Mouse (Mus musculus) activated CD4-positive, CD25-positive, alpha-beta regulatory T cell, adult 4 months (primary cell): ENCODE data around the gene Prmt8. TPM values are rescaled to one million over a fixed set of nuclear protein-coding genes. Genes with fewer than 3 reads are reported as not detected.

Experiments
- ATAC-seq: one replicate; pipeline ENCODE4 v1.8.0; 2017
- polyA plus RNA-seq, 2 experiments: library from polyadenylated mRNA; unstranded; fragments of 100-300 nt; shearing (Covaris generic); gene quantifications; one replicate each; pipeline ENCODE4 v1.2.1; 2017

The Prmt8 gene
- polyA plus RNA-seq, 2 experiments from 2014 or later: not detected

DNA sequence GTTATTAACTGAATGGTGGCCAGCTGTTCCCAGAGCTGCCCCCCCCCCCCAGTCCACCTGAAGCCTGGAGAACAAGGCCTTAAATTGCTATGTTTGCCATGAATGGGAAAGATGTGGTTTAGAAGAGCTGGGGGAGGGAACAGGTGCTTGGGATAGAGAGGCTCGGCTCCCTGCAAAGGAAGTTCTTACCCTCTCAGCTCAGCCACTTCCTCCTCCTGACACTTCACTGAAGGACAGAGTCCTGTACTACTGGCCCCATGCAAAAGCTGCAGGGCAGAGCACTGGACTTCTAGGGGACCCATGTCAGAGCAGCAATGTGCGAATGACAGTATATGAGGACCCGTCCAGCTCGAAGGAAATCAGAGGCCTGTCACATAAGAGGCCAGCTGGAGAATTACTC lies 109.3 kb downstream of the Prmt8 start:
- no peak for ATAC-seq

DNA sequence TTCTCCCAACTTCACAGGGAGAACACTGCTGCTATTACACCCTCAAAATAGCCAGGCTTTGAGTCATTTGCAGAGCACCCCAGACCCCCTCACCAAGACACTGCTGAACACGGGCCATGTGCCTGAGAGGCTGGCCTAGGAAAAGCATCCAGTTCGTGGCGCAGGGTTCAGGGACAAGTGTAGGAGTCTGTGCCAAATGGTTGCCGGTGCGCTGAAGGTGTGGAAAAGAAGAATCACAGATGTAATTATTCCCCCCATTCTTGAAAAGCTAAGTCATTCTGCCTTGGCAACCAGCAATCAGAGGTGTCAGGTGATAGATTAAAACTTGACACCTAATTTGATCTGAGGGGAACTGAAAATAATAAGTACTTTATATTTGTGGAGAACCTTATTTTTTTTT lies 109.8 kb downstream of the Prmt8 start:
- ATAC-seq: no peak

DNA sequence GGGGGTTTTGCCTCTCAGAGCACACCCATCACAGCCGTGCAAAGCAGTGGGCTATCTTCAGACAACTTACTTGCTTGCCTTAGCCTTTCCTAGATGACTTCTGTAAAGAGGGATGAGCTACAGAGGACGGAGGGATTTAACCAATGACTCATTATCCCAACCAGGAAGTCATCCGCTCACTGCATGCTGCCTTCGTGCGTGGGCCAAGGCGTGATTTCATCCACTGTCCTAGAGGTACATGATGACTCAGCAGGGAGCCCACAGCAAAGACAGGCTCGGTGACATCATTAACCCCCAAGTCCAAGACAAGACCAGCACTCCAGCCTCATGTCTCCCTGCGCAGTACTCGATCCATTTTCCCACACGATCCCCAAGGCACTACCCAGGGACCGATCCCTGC lies 112.1 kb downstream of the Prmt8 start:
- no peak for ATAC-seq

DNA sequence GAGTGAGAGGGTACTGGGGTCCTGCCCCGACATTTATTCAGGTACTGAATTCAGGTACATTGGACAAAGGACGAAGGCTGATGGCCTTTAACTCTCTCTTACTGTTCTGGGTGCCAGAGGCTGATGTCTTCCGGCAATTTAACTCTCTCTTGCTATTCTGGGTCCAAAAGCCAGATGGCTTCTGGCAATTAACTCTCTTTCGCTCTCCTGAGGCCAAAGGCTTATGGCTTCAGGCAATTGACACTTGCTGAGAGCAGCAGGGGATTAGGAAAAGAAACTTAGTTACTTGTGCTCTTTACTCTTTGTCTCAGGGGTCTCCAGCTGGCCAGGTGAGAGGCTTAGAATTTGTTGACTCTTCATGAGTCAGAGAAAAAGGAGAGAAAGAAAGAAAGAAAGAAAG lies 113.3 kb downstream of the Prmt8 start:
- ATAC-seq: no peak

DNA sequence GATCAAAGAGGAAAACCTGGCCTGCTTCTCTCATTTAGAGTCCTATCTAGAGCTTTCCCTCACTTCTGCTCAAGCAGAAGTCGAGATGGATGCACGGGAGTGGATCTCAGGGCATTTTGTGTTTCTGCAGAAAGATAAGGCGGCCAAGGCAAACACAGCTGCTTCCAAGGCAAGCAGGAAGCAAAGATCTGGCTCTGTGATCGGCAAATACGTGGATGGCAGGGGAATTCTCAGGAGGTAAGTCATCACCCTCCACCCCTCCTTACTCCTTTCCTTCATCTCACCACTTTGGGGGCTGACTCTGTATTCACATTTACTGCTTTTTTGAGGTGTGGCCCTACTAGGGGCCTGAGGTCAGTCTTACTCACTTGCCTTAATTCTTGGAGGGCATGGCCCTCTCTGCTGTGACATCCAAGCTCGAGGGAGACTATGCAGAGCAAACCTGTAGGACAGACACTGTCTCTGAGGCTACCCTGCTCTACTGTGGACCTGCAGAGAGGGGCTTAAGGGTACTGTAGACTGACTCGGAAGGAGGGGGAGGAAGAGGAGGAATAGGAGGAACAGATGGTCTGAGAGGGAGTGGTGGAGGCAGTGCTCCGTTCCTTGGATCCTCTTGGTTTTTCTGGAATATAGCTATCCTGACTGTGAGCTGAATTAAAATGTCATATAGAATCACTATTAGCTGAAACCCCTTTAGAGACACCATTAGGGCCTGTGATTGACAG lies 128.0 kb downstream of the Prmt8 start:
- no peak for ATAC-seq

Other genes with a start within 250 kb of the Prmt8 start
- 10 to 100 TPM; 11.2 to 12.3 TPM for gene Cracr2a, start 208.1 kb downstream of the Prmt8 start, polyA plus RNA-seq
- gene Tspan11, start 118.1 kb upstream of the Prmt8 start, polyA plus RNA-seq: not detected